Mouse (Mus musculus): ENCODE measurements around the gene Tspan14.

Gene Tspan14

GRCm38 (mm10) chr14:40975127-40975721 is 8.6 kb upstream of the Tspan14 start:
- DNase-seq (ENCODE audit: extremely low spot score, low read depth, low spot score) = no peak

GRCm38 (mm10) chr14:40968051-40968450 is 1.4 kb upstream of the Tspan14 start:
- no peak for DNase-seq (ENCODE audit: extremely low spot score, low read depth, low spot score)

GRCm38 (mm10) chr14:40967598-40967900 is 942 bp upstream of the Tspan14 start:
- no peak for DNase-seq (ENCODE audit: extremely low spot score, low read depth, low spot score)

- DNase-seq (ENCODE audit: extremely low spot score, low read depth, low spot score) = peak; percentile 74
These were observed 423 bp upstream of the Tspan14 start for GRCm38 (mm10) chr14:40966862-40967597.

DNA sequence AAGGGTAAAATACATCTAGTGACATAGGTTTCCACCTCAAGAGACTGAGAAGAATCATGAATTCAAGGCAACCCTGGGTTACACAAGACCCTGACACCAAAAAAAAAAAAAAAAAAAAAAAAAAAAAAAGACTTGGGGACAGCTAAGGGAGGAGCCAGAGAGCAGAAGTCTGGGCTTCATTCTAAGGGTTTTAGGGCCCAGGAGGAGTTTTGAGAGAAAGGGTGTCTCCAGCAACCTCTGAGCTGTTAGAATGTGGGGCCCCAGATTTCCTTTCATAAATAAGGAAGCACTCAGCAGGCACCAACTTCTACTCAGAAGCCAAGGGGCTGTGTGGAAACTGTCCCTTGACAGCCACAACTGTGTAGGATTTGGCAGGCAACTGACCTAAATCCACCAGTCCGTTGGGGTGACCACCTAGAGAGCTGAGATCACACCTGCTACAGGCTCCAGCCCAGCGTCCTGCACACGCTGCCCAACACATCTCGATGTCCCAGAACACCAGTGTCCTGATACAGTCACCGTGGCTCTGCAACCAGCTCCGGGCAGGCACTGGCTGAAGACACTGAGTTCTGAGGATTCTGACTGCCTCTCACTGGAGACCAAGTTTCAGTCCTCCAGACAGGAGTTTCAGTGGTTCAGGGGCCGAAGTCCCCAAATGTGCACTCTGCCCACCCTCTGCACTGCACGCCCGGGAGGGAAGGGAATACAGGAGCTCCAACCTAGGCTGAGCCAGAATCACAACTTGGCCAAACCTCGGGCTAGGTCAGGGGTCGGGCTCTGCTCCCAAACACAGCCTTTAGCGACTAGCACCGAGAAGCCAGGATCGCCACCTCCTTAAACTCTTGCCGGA is 875 bp downstream of the Tspan14 start:
- no peak for DNase-seq (ENCODE audit: extremely low spot score, low read depth, low spot score)

GRCm38 (mm10) chr14:40964881-40965280 is 1.7 kb downstream of the Tspan14 start:
- no peak for DNase-seq (ENCODE audit: extremely low spot score, low read depth, low spot score)

GRCm38 (mm10) chr14:40964214-40964610 is 2.4 kb downstream of the Tspan14 start:
- DNase-seq (ENCODE audit: extremely low spot score, low read depth, low spot score) = no peak

DNA sequence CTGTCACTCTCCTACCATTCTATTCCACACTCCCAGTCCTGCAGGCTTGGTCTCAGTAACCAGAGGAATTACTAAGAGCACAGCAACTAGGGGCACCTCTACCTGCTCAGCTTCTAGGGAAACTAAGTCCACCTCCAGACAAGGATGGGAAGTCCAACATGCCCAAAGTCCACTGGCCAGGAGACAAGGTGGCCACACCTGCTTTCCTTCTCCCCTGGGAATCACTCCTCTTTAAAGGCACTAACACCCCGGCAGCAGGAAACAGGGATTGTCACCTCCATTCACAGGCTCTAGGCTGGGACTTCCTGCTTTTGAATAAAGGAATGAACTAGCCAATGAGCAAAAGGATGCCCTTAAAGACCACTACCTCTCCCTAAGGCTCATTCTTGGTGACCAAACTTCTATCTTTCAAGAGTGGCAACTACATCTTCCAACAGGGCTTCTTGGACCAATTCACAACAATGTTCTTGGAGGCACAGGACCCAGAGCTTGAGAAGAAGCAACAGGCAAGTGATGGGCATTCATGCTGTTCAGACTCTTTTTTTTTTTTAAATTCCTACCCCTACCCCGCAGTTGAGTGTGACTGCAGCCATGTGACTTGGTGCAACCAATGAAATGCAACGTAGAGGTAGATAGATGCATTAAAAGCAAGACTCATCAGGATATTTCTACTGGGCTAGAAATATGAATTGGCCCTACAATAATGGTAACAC is 3.0 kb downstream of the Tspan14 start:
- no peak for DNase-seq (ENCODE audit: extremely low spot score, low read depth, low spot score)

DNA sequence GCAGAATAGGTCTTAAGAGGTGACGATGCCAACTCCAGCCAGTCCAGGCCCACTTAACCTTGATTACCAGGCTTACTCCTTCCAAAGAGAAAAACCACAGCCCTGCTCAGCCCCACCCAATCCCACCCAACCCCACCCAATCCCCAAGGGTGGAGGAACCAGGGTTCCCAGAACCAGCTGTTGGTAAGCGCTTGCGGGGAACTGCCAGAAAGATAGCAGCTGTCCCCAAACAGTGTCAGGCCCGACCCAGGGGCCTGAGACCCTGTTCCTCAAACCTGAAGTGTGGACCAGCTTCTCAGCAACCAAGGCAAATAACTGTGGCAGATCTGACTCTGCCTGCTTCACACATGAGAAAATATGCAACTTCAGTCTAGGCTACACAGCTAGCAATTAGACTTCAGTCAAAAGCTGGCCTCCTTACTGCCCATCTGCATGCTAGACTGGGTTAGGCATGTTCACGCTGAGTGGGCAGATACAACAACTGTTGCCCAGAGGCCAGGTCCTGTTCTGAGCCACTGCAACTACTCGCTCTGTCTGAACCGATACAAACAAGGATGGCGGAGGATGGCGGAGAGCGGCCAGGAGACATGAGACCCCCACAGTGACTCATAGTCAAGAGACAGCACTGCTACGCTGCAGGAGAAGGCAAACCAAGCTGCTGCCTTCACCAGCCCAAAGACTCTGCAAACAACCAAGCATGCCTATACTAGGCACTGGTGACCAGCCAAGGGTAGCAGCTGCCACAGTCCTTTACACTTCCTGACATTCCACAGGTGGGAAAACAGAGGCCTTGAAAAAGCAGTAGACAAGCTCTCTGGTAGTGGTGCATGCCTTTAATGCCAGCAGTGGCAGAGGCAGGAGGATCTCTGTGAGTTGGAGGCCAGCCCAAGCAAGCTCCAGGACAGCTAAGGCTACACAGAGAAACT is 4.0 kb downstream of the Tspan14 start:
- no peak for DNase-seq (ENCODE audit: extremely low spot score, low read depth, low spot score)

- DNase-seq (ENCODE audit: extremely low spot score, low read depth, low spot score) = no peak
These were observed 6.4 kb downstream of the Tspan14 start for GRCm38 (mm10) chr14:40960237-40960636.

GRCm38 (mm10) chr14:40959586-40959985 is 7.0 kb downstream of the Tspan14 start:
- DNase-seq (ENCODE audit: extremely low spot score, low read depth, low spot score) = no peak

GRCm38 (mm10) chr14:40958986-40959381 is 7.6 kb downstream of the Tspan14 start:
- DNase-seq (ENCODE audit: extremely low spot score, low read depth, low spot score) = no peak

GRCm38 (mm10) chr14:40958083-40958985 is 8.3 kb downstream of the Tspan14 start:
- DNase-seq (ENCODE audit: extremely low spot score, low read depth, low spot score) = no peak

DNA sequence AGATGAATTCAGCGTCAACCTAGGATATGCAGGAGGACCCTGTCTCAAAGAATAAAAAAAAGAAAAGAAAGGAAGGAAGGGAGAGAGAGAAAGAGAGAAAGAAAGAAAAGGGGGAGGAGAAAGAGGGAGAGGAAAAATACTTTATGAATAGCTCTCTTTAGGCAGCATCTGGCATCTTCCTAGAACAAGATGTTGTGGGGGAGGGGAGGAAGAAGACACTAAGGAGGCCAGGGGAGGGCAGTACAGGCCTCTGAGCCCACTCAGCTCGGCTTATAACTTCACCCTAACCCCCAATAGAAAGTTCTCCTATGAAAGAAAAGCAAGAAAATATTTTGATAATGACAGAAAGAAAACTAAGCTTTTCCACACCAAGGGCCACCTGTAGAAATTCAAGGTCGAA is 9.0 kb downstream of the Tspan14 start:
- DNase-seq (ENCODE audit: extremely low spot score, low read depth, low spot score) = no peak

- DNase-seq (ENCODE audit: extremely low spot score, low read depth, low spot score) = no peak
These were observed 10.1 kb downstream of the Tspan14 start for GRCm38 (mm10) chr14:40956252-40957146.

DNA sequence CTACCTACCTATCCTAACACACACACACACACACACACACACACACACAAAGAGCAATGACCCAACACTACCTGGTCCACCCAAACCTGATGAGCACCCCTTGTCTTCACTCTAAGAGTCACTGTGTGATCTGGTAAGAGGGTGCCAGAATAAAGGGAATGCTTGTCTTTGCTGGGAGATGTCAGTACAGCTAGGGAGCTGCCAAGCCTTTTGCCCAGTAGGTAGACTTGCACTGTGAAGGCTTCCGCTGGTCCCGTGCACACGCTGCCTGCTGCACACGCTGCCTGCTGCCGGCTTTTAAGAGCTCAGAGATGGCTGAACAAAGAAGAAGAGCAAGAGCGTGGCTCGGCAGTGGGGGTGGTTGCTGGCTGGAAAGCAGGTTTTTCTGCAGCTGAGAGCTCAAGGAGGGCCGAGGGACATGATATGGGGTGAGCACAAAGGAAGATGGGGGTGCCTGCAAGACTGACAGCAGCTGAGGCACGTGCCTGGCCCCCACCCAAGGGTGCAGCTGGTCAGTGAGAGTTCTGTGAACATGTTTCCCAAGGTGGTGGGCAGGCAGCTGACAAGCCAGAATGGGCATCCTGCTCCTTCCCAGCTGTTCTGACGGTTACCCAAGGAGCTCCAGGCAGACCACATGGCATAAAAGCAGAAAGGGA is 10.9 kb downstream of the Tspan14 start:
- no peak for DNase-seq (ENCODE audit: extremely low spot score, low read depth, low spot score)

GRCm38 (mm10) chr14:40955146-40955545 is 11.5 kb downstream of the Tspan14 start:
- no peak for DNase-seq (ENCODE audit: extremely low spot score, low read depth, low spot score)

DNA sequence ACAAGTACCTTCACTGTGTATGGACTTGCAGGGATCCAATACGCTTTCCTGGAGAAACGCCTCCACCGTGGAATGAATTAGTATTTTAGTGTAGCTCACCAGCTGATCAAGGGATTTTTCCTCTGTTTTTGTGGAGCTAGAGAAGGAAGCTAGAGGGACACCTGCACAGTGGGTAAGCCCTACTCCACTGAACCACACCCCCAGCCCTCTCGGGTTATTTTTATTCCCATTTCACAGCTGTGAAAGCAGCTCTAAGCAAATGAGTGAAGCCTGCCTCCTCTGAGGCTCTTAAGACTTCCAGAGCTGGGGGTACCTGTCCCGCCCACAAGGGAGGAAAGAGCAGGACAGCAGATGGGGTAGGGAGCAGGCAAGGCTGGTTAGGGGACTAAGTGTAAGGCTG is 13.2 kb downstream of the Tspan14 start:
- DNase-seq (ENCODE audit: extremely low spot score, low read depth, low spot score) = no peak

All from hindlimb bud, embryonic 11.5 days (tissue).